Mouse (Mus musculus) megakaryocyte, embryonic 14.5 days (primary cell): ENCODE results near the gene Impdh1. TPM values are rescaled to one million over a fixed set of nuclear protein-coding genes. Genes with fewer than 3 reads are reported as not detected.
"Not testable (repeated sequence)": the region's sequence is repeated elsewhere in the genome, so short reads cannot be mapped to it uniquely, and the experiment has no call there.

Source experiments
- H3K27me3 ChIP-seq: replicated peaks from 2 replicates; pipeline ENCODE3; 2012; ENCODE audit warnings: inconsistent platforms
- H3K36me3 ChIP-seq: replicated peaks from 2 replicates; pipeline ENCODE3; 2012; ENCODE audit warnings: low read length, inconsistent platforms, mixed read lengths
- H3K4me1 ChIP-seq: 2 replicates; pipeline ENCODE4 v1.6.1; 2012; ENCODE audit warnings: inconsistent platforms
- H3K4me3 ChIP-seq: replicated peaks from 2 replicates; pipeline ENCODE3; 2012; ENCODE audit warnings: moderate library complexity, mild to moderate bottlenecking, inconsistent platforms
- H3K9me3 ChIP-seq: 2 replicates; pipeline ENCODE4 v1.6.1; 2012; ENCODE audit warnings: inconsistent platforms
- FLI1 ChIP-seq: IDR thresholded peaks from 2 replicates; pipeline ENCODE4 v1.6.1; 2012; ENCODE audit warnings: low read length, inconsistent platforms, mixed read lengths
- GATA1 ChIP-seq: IDR thresholded peaks from 3 replicates; pipeline ENCODE4 v1.6.1; 2012; ENCODE audit warnings: mixed read lengths, low read length, inconsistent platforms, borderline replicate concordance
- polyA plus RNA-seq: library from polyadenylated mRNA; stranded (reverse); fragments of >175 nt; gene quantifications from 2 replicates; pipeline ENCODE4 v1.2.3, GENCODE M21; 2012; ENCODE audit warnings: low replicate concordance; ENCODE audit not compliant: insufficient read depth

Impdh1 gene
- polyA plus RNA-seq, 1 experiment = 281 TPM

- Histone ChIP-seq H3K36me3 (no peaks in the 10 kb centered on the region), H3K9me3 (peaks cover 2% of the 10 kb centered on the region), H3K27me3 (peaks cover 19% of the 10 kb centered on the region), H3K4me1 (peaks cover 30% of the 10 kb centered on the region), H3K4me3 (no peak overlapping the region)
- TF ChIP-seq GATA1 = no peak
- no peak for TF ChIP-seq FLI1
Measured at GRCm38 (mm10) chr6:29242265-29242664, 26.1 kb upstream of the Impdh1 start.

GRCm38 (mm10) chr6:29241697-29242096, 25.5 kb upstream of the Impdh1 start:
- TF ChIP-seq FLI1 (no peak), GATA1 (no peak)
- peaks cover 24% of the 10 kb centered on the region for H3K4me1 ChIP-seq
- no peak overlapping the region for H3K4me3 ChIP-seq
- peaks cover 7% of the 10 kb centered on the region for H3K9me3 ChIP-seq
- H3K27me3 ChIP-seq = peaks cover 17% of the 10 kb centered on the region
- no peaks in the 10 kb centered on the region for H3K36me3 ChIP-seq

- Histone ChIP-seq H3K9me3 (peaks cover 7% of the 10 kb centered on the region), H3K36me3 (no peaks in the 10 kb centered on the region), H3K27me3 (peaks cover 14% of the 10 kb centered on the region), H3K4me1 (peaks cover 15% of the 10 kb centered on the region), H3K4me3 (no peak overlapping the region)
- no peak for TF ChIP-seq GATA1
- TF ChIP-seq FLI1 = no peak
Measured at GRCm38 (mm10) chr6:29240806-29241205, 24.6 kb upstream of the Impdh1 start.

- no peaks in the 10 kb centered on the region for H3K36me3 ChIP-seq
- no peak for TF ChIP-seq FLI1
- TF ChIP-seq GATA1 = no peak
- peaks cover 37% of the 10 kb centered on the region for H3K4me1 ChIP-seq
- H3K27me3 ChIP-seq = peaks cover 24% of the 10 kb centered on the region
- H3K9me3 ChIP-seq = peaks cover 7% of the 10 kb centered on the region
- H3K4me3 ChIP-seq = no peak overlapping the region
Measured at GRCm38 (mm10) chr6:29234272-29234671, 18.1 kb upstream of the Impdh1 start.

- H3K9me3 ChIP-seq = peaks cover 7% of the 10 kb centered on the region
- no peak for TF ChIP-seq FLI1
- no peak for TF ChIP-seq GATA1
- H3K36me3 ChIP-seq = no peaks in the 10 kb centered on the region
- H3K4me3 ChIP-seq = no peak overlapping the region
- H3K27me3 ChIP-seq = peaks cover 24% of the 10 kb centered on the region
- peaks cover 42% of the 10 kb centered on the region for H3K4me1 ChIP-seq
Measured at GRCm38 (mm10) chr6:29233710-29234109, 17.5 kb upstream of the Impdh1 start.

- Histone ChIP-seq H3K9me3 (peaks cover 5% of the 10 kb centered on the region), H3K27me3 (peaks cover 28% of the 10 kb centered on the region), H3K4me3 (no peak overlapping the region), H3K4me1 (peaks cover 47% of the 10 kb centered on the region), H3K36me3 (no peaks in the 10 kb centered on the region)
- no peak for TF ChIP-seq FLI1
- no peak for TF ChIP-seq GATA1
Measured at GRCm38 (mm10) chr6:29232321-29232720, 16.2 kb upstream of the Impdh1 start.

- peaks cover 50% of the 10 kb centered on the region for H3K4me1 ChIP-seq
- H3K36me3 ChIP-seq = no peaks in the 10 kb centered on the region
- peaks cover 25% of the 10 kb centered on the region for H3K27me3 ChIP-seq
- H3K9me3 ChIP-seq = no peaks in the 10 kb centered on the region
- H3K4me3 ChIP-seq = peak overlapping the region; percentile 10
- TF ChIP-seq GATA1 (no peak), FLI1 (no peak)
Measured at GRCm38 (mm10) chr6:29231799-29232198, 15.6 kb upstream of the Impdh1 start.

- TF ChIP-seq GATA1 (no peak), FLI1 (no peak)
- Histone ChIP-seq H3K4me1 (peaks cover 50% of the 10 kb centered on the region), H3K27me3 (peaks cover 26% of the 10 kb centered on the region)
Measured at GRCm38 (mm10) chr6:29230386-29230785, 14.2 kb upstream of the Impdh1 start.

GRCm38 (mm10) chr6:29229265-29229913, 13.2 kb upstream of the Impdh1 start:
- no peak for TF ChIP-seq GATA1
- no peak for TF ChIP-seq FLI1
- Histone ChIP-seq H3K27me3 (peaks cover 22% of the 10 kb centered on the region), H3K9me3 (peaks cover 6% of the 10 kb centered on the region), H3K36me3 (no peaks in the 10 kb centered on the region), H3K4me3 (peak overlapping the region; percentile 64), H3K4me1 (peaks cover 41% of the 10 kb centered on the region)

More at GRCm38 (mm10) chr6:29230386-29230785, 14.2 kb upstream of the Impdh1 start:
- H3K4me3 ChIP-seq = no peak overlapping the region
- H3K9me3 ChIP-seq = peaks cover 4% of the 10 kb centered on the region
- no peaks in the 10 kb centered on the region for H3K36me3 ChIP-seq

GRCm38 (mm10) chr6:29217717-29218116, 1.6 kb upstream of the Impdh1 start:
- not testable (repeated sequence) for H3K9me3 ChIP-seq, H3K4me3 ChIP-seq, H3K36me3 ChIP-seq
- Histone ChIP-seq H3K27me3 (peaks cover 38% of the 10 kb centered on the region), H3K4me1 (peaks cover 38% of the 10 kb centered on the region)
